Mouse (Mus musculus) embryonic fibroblast, embryonic 13.5 days (primary cell): ENCODE data around the gene Setdb2. TPM values are rescaled to one million over a fixed set of nuclear protein-coding genes. Genes with fewer than 3 reads are reported as not detected.

Experiments used
- H3K27ac ChIP-seq: 2 replicates; pipeline ENCODE4 v1.5.1; 2012; ENCODE audit warnings: low read length, control low read depth, inconsistent platforms; ENCODE audit not compliant: insufficient read depth
- H3K4me1 ChIP-seq: 2 replicates; pipeline ENCODE4 v1.6.1; 2011; ENCODE audit warnings: low read length; ENCODE audit not compliant: control insufficient read depth, insufficient read depth
- H3K4me3 ChIP-seq: 2 replicates; pipeline ENCODE4 v1.5.1; 2011; ENCODE audit warnings: mild to moderate bottlenecking, control low read depth, low read length; ENCODE audit not compliant: insufficient read depth
- CTCF ChIP-seq: IDR thresholded peaks from 2 replicates; pipeline ENCODE4 v1.5.1; 2011; ENCODE audit warnings: mild to moderate bottlenecking, control low read depth, low read length, moderate library complexity, borderline replicate concordance; ENCODE audit not compliant: insufficient read depth
- POLR2A ChIP-seq: IDR thresholded peaks from 2 replicates; pipeline ENCODE4 v1.6.1; 2011; ENCODE audit warnings: low read depth, mild to moderate bottlenecking, control low read depth, low read length, moderate library complexity
- polyA plus RNA-seq: library from polyadenylated mRNA; stranded (reverse); fragments of >200 nt; gene quantifications from 2 replicates; pipeline ENCODE4 v1.2.4, GENCODE M21; 2011; ENCODE audit warnings: low read depth; ENCODE audit not compliant: missing spikeins, insufficient read length

Setdb2 gene
- 8.0 and 8.4 TPM in 2 replicates for polyA plus RNA-seq

DNA sequence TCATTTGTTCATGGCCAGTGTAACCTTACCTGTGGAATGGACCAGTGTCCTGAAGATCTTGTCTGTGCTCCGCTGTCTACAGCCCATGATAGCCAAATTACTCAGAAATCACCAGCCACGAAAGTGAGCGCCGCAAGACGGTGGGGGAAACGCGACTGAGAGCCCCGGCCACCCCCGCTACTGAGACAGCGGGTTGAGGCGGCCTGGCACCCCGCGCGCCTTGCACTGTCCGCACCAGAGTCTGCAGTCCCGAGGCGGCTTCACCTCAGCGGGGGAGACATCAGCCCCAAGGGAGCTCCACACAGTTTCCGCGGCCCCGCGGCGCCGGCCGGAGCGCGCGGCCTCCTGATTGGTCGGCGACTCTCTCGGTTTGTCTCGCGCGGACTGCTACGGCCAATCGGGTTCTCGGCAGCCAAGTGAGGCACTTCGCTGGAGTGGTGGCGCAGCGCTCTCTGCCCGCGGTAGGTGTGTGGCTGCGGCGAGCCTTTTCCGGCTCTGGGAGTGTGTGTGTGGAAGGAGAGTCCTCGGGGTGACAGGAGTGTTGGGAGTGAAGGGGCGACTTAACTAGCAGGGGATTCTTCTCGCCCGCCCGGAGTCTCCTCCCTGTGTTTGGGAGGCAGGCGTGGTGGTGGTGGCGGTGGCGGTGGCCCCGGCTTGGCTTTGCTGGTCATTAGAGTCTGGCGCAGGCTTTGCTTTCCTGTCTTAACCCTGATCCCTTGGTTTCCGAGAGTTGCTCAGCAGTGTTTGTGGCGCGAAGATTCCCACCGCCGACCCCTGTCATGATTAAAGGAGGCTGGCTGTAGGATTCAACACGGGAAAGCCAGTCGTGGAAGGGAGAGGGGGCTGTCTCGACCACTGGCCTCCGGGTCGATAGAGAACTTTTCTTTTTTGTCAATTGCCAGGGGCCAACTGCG lies at the start of gene Setdb2, which contains the start of gene Cab39l:
TSS of gene Setdb2 (minus strand) at position 327 of the 914 bp plus-strand sequence.
TSS of gene Cab39l (plus strand) at position 415 of the 914 bp plus-strand sequence.
- Histone ChIP-seq H3K4me3 (peak within 1 kb of the TSS; percentile 95), H3K4me1 (0 out of 2 replicates have a peak, but pooled peaks cover 2% of the 10 kb centered on the region), H3K27ac (peak within 1 kb of the TSS; percentile 45; the same call in 1 of the 2 replicates)
- TF ChIP-seq CTCF (no peak; the same call in 1 of the 2 replicates), POLR2A (peak; percentile 89)

- TF ChIP-seq CTCF = no peak
- TF ChIP-seq POLR2A = no peak
- Histone ChIP-seq H3K27ac (no peak overlapping the region), H3K4me1 (no peaks in the 10 kb centered on the region), H3K4me3 (no peak overlapping the region)
Observed at GRCm38 (mm10) chr14:59485247-59485810, 44.6 kb upstream of the Setdb2 start.

DNA sequence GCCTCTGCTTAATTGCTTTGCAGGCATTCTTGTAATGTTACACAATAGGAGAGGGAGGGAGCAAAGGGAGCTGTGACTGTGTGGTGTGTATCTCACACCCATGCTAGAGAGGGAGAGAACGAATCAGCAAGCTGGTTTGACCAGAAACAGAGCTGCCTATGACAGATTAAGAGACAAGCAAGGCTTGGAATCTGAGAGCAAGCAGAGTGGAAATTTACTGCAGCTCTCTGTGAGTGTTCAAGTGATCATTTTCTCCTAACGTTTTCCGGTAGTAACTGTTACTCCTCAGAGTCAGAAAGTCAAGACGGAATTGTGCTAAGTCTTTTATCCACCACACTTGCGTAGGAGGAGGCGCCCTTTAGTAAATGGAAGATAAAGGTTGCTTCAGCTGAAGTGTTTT lies 38.0 kb upstream of the Setdb2 start:
- H3K27ac ChIP-seq = peak overlapping the region; percentile 52
- H3K4me3 ChIP-seq = no peak overlapping the region
- H3K4me1 ChIP-seq = no peaks in the 10 kb centered on the region
- TF ChIP-seq CTCF (no peak), POLR2A (no peak)

DNA sequence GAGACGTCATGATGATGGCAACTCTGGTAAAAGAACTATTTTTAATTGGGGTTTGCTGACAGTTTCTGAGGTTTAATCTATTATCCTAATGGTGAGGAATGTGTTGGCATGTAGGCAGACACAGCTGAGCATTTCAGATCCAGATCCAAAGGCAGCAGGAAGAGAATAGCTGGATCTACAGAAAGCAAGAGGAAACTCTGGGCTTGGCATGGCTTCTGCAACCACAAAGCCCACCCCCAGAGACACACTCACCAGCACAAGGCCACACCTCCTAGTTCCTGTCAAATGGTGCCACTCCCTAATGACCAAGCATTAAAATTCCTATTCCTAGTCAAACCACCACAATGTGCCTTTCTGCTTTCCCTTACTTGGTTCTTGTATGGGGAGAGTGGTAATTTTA lies 30.1 kb upstream of the Setdb2 start:
- H3K4me1 ChIP-seq = peaks cover 3% of the 10 kb centered on the region; the same call in 1 of the 2 replicates
- no peak overlapping the region for H3K4me3 ChIP-seq
- TF ChIP-seq POLR2A = no peak
- no peak for TF ChIP-seq CTCF
- H3K27ac ChIP-seq = peak overlapping the region; percentile 73

DNA sequence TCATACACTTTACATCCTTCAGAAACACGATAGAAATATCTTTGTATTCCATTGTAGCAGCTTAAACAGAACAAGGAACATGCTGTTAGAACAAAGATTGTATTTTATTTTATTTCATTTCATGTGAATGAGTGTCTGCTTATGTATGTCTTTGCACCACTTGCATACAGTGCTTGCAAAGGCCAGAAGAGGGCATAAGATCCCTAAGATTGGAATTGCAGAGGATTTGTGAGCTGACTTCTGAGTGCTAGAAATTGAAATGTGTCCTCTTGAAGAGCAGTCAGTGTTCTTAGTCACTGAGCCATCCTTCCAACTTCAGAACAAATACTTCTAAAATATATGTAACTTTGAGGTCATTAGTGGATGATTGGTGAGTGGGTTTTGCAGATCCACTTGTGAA lies 27.1 kb upstream of the Setdb2 start:
- no peak for TF ChIP-seq CTCF
- TF ChIP-seq POLR2A = no peak
- Histone ChIP-seq H3K4me3 (no peak overlapping the region), H3K4me1 (peaks cover 3% of the 10 kb centered on the region; the same call in 1 of the 2 replicates), H3K27ac (no peak overlapping the region)

DNA sequence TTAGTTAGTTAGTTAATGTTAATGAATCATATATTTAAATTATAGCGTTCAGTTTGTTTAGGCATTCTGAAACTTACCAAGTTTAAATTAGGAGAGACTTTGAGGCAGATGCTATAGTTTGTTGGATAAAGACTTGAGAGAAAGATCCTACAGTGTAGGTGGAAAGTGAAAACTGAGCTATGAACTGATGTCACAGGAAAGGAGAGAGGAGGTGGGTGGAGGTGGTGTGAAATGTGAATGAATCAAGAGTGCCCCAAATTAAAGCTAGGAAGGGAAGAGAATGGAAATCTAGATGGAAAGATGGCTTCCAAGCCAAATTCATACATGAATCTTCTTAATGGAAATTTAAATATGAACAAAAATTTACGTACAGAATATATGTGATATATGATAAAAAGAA lies 25.8 kb upstream of the Setdb2 start:
- Histone ChIP-seq H3K4me3 (no peak overlapping the region), H3K27ac (no peak overlapping the region), H3K4me1 (peaks cover 3% of the 10 kb centered on the region; the same call in 1 of the 2 replicates)
- TF ChIP-seq CTCF (no peak), POLR2A (no peak)

- no peak overlapping the region for H3K4me3 ChIP-seq
- no peaks in the 10 kb centered on the region for H3K4me1 ChIP-seq
- H3K27ac ChIP-seq = no peak overlapping the region
- TF ChIP-seq CTCF (no peak), POLR2A (no peak)
Observed at GRCm38 (mm10) chr14:59447981-59448380, 7.3 kb upstream of the Setdb2 start.

DNA sequence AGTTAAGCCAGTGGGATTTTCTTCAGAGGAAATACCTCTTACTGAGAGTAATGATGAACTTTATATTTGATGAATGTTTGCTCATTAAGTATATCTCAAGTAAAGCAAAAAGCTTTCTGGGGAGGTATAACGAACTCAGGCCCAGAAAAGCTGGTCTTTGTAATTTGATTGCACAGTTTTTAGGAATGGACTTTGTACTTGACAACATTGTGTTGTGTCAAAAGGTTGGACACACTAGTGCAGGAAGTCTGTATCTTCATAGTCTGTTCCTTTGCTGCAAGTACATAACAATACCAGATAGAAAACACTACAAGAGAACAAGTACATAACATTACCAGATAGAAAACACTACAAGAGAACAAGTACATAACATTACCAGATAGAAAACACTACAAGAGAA lies 4.7 kb upstream of the Setdb2 start:
- Histone ChIP-seq H3K4me1 (no peaks in the 10 kb centered on the region), H3K4me3 (no peak overlapping the region), H3K27ac (no peak overlapping the region)
- TF ChIP-seq CTCF (no peak), POLR2A (no peak)

DNA sequence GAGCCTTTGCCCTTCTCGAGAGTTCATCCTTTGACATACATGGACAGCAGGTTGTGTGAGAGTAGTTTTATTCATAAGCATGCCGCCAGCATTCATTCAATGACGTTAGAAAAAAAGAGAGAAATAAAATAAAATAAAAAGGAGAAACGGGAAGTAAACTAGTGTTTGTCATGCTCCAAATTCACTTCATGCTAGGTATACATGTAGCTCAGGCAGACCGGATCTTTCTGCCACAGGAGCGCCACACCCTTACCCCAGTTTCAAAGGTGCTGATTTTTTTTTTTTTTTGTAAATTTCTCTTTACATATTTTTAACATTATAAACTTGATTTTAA lies 755 bp upstream of the Setdb2 start:
- 0 out of 2 replicates have a peak, but pooled peaks cover 2% of the 10 kb centered on the region for H3K4me1 ChIP-seq
- no peak for TF ChIP-seq CTCF
- TF ChIP-seq POLR2A = no peak
- H3K27ac ChIP-seq = no peak overlapping the region
- H3K4me3 ChIP-seq = peak overlapping the region; percentile 95

DNA sequence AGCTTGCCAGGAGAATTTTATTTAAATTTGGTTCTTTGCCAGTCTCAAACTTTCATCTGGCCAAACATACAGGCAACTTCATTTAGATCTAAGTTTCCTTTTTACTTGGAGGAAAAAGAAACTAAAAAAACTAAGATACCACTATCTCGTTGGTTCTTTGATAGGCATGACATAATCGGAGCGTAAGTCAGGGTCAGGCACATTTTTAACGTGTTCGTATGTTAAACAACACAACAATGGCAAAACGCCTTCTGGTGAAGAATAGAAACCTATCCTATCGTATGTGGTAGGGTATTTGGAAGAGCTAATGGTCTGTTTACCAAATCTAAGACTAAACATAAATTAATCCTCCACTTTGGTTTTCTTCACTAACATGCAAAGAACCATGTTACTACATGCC lies 645 bp downstream of the Setdb2 start:
- Histone ChIP-seq H3K4me1 (0 out of 2 replicates have a peak, but pooled peaks cover 2% of the 10 kb centered on the region), H3K4me3 (peak overlapping the region; percentile 95), H3K27ac (no peak overlapping the region)
- TF ChIP-seq POLR2A = no peak
- TF ChIP-seq CTCF = no peak
